Mouse (Mus musculus): Measurements from ENCODE around the gene Cd151. TPM values are rescaled to one million over a fixed set of nuclear protein-coding genes. Genes with fewer than 3 reads are reported as not detected.
A peak's percentile ranks its signal among the peaks of the same experiment; 100 is the strongest.

The Cd151 gene
- total and polyA plus RNA-seq, 2 experiments from 2014 or later: 16.1 to 79.4 TPM

GRCm38 (mm10) chr7:141461521-141462332 is 5.5 kb upstream of the Cd151 start:
- no peaks in the 10 kb centered on the region for H3K9me3 ChIP-seq (ENCODE audit: low read length)
- no peak for ATAC-seq
- peaks cover 29% of the 10 kb centered on the region for H3K27me3 ChIP-seq (ENCODE audit: insufficient read depth, low read length)
- TF ChIP-seq CTCF (IDR thresholded peaks at IDR 0.05; ENCODE audit: low read depth): no peak
- H3K27ac ChIP-seq: no peak overlapping the region
- no peaks in the 10 kb centered on the region; the same call in 1 of the 2 replicates for H3K4me1 ChIP-seq (ENCODE audit: insufficient read depth, low read length)
- H3K4me3 ChIP-seq (ENCODE audit: low read length): peak overlapping the region; percentile 37
- peak overlapping the region; percentile 46; the same call in 1 of the 2 replicates for H3K9ac ChIP-seq (replicated peaks; ENCODE audit: low read length)
- WGBS: 2% methylated on average over 57 of the region's 59 CpGs
- H3K36me3 ChIP-seq (ENCODE audit: insufficient read depth, low read length): 0 out of 2 replicates have a peak, but pooled peaks cover 4% of the 10 kb centered on the region
- DNase-seq (ENCODE audit: low spot score): no peak
- peak overlapping the region; percentile 69 for H3K4me2 ChIP-seq (ENCODE audit: low read depth, low read length)

GRCm38 (mm10) chr7:141462333-141462821 is 4.8 kb upstream of the Cd151 start:
- peaks cover 29% of the 10 kb centered on the region for H3K27me3 ChIP-seq (ENCODE audit: insufficient read depth, low read length)
- peak overlapping the region; percentile 46; the same call in 1 of the 2 replicates for H3K9ac ChIP-seq (replicated peaks; ENCODE audit: low read length)
- 0 out of 2 replicates have a peak, but pooled peaks cover 4% of the 10 kb centered on the region for H3K36me3 ChIP-seq (ENCODE audit: insufficient read depth, low read length)
- no peaks in the 10 kb centered on the region; the same call in 1 of the 2 replicates for H3K4me1 ChIP-seq (ENCODE audit: insufficient read depth, low read length)
- peak overlapping the region; percentile 69 for H3K4me2 ChIP-seq (ENCODE audit: low read depth, low read length)
- ATAC-seq: no peak
- no peak for DNase-seq (ENCODE audit: low spot score)
- no peak overlapping the region for H3K27ac ChIP-seq
- no peaks in the 10 kb centered on the region for H3K9me3 ChIP-seq (ENCODE audit: low read length)
- H3K4me3 ChIP-seq (ENCODE audit: low read length): no peak overlapping the region
- no peak for TF ChIP-seq CTCF (IDR thresholded peaks at IDR 0.05; ENCODE audit: low read depth)
- 20% methylated on average over 5 of the region's 5 CpGs for WGBS

- Histone ChIP-seq H3K9ac (replicated peaks; ENCODE audit: low read length) (no peak overlapping the region), H3K9me3 (ENCODE audit: low read length) (no peaks in the 10 kb centered on the region), H3K36me3 (ENCODE audit: insufficient read depth, low read length) (0 out of 2 replicates have a peak, but pooled peaks cover 4% of the 10 kb centered on the region), H3K27ac (no peak overlapping the region), H3K4me3 (ENCODE audit: low read length) (no peak overlapping the region), H3K27me3 (ENCODE audit: insufficient read depth, low read length) (peaks cover 29% of the 10 kb centered on the region), H3K4me2 (ENCODE audit: low read depth, low read length) (no peak overlapping the region), H3K4me1 (ENCODE audit: insufficient read depth, low read length) (peaks cover 12% of the 10 kb centered on the region; the same call in 1 of the 2 replicates)
- DNase-seq (ENCODE audit: low spot score): no peak
- TF ChIP-seq CTCF (IDR thresholded peaks at IDR 0.05; ENCODE audit: low read depth): no peak
- WGBS: 27% methylated on average over 12 of the region's 12 CpGs
- ATAC-seq: no peak
Observed at GRCm38 (mm10) chr7:141463824-141464602, 3.2 kb upstream of the Cd151 start.

GRCm38 (mm10) chr7:141464603-141465201 is 2.5 kb upstream of the Cd151 start:
- H3K4me2 ChIP-seq (ENCODE audit: low read depth, low read length): peak overlapping the region; percentile 32
- H3K36me3 ChIP-seq (ENCODE audit: insufficient read depth, low read length): 0 out of 2 replicates have a peak, but pooled peaks cover 1% of the 10 kb centered on the region
- peaks cover 19% of the 10 kb centered on the region; the same call in 1 of the 2 replicates for H3K4me1 ChIP-seq (ENCODE audit: insufficient read depth, low read length)
- 5% methylated on average over 38 of the region's 38 CpGs for WGBS
- no peak overlapping the region for H3K9ac ChIP-seq (replicated peaks; ENCODE audit: low read length)
- ATAC-seq (no peak), DNase-seq (ENCODE audit: low spot score) (no peak)
- H3K9me3 ChIP-seq (ENCODE audit: low read length): no peaks in the 10 kb centered on the region
- peaks cover 29% of the 10 kb centered on the region for H3K27me3 ChIP-seq (ENCODE audit: insufficient read depth, low read length)
- peak overlapping the region; percentile 11; the same call in 1 of the 2 replicates for H3K4me3 ChIP-seq (ENCODE audit: low read length)
- no peak for TF ChIP-seq CTCF (IDR thresholded peaks at IDR 0.05; ENCODE audit: low read depth)
- no peak overlapping the region for H3K27ac ChIP-seq

- Histone ChIP-seq H3K4me1 (ENCODE audit: insufficient read depth, low read length) (peaks cover 20% of the 10 kb centered on the region; the same call in 1 of the 2 replicates), H3K4me2 (ENCODE audit: low read depth, low read length) (no peak overlapping the region), H3K9ac (replicated peaks; ENCODE audit: low read length) (no peak overlapping the region), H3K27ac (no peak overlapping the region), H3K9me3 (ENCODE audit: low read length) (no peaks in the 10 kb centered on the region), H3K36me3 (ENCODE audit: insufficient read depth, low read length) (no peaks in the 10 kb centered on the region), H3K4me3 (ENCODE audit: low read length) (no peak overlapping the region), H3K27me3 (ENCODE audit: insufficient read depth, low read length) (peaks cover 29% of the 10 kb centered on the region)
- 43% methylated on average over 8 of the region's 10 CpGs for whole genome bisulfite sequencing
- no peak for ATAC-seq
- no peak for TF ChIP-seq CTCF (IDR thresholded peaks at IDR 0.05; ENCODE audit: low read depth)
- DNase-seq (ENCODE audit: low spot score): no peak
Observed at GRCm38 (mm10) chr7:141465388-141466044, 1.7 kb upstream of the Cd151 start.

GRCm38 (mm10) chr7:141466045-141466394 is 1.2 kb upstream of the Cd151 start:
- Histone ChIP-seq H3K4me1 (ENCODE audit: insufficient read depth, low read length) (peaks cover 20% of the 10 kb centered on the region; the same call in 1 of the 2 replicates), H3K36me3 (ENCODE audit: insufficient read depth, low read length) (no peaks in the 10 kb centered on the region), H3K4me2 (ENCODE audit: low read depth, low read length) (no peak overlapping the region), H3K27me3 (ENCODE audit: insufficient read depth, low read length) (peaks cover 24% of the 10 kb centered on the region), H3K9ac (replicated peaks; ENCODE audit: low read length) (no peak overlapping the region), H3K27ac (no peak overlapping the region), H3K4me3 (ENCODE audit: low read length) (no peak overlapping the region), H3K9me3 (ENCODE audit: low read length) (no peaks in the 10 kb centered on the region)
- WGBS: 81% methylated on average over 7 of the region's 7 CpGs
- DNase-seq (ENCODE audit: low spot score) (no peak), ATAC-seq (no peak)
- no peak for TF ChIP-seq CTCF (IDR thresholded peaks at IDR 0.05; ENCODE audit: low read depth)
